Mouse (Mus musculus): Measurements from ENCODE around the gene Kpna4.

DNA sequence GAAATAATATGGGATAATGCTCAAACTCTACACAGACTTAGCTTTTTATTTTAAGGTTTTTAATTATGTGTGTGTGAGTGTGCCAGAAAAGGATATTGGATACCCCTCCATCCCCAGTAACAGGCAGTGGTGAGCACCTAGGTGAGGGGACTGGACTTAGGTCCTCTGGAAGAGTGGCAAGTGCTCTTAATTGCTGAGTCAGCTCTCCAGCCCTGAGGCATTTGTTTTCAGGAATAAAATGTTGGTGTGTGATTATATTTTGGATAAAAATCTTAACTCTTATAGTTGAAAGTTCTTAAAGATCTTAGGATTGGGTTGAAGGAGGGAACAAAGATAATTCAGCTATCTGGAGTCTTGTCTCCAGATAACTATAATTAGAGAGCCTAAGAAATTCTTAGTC, 106.1 kb downstream of the Kpna4 start:
- TF ChIP-seq CTCF (conservative IDR thresholded peaks at IDR 0.05; ENCODE audit: low read length) (no peak), NANOG (IDR thresholded peaks at IDR 0.05; ENCODE audit: borderline replicate concordance, low read length) (no peak)

Measured in E14TG2a.4 (cell line).